Mouse (Mus musculus): ENCODE results near the gene Nexn. TPM values are rescaled to one million over a fixed set of nuclear protein-coding genes. Genes with fewer than 3 reads are reported as not detected.
A peak's percentile ranks its signal among the peaks of the same experiment; 100 is the strongest.

Nexn gene
- polyA plus RNA-seq, 1 experiment from 2014 or later: 5.1 TPM

- Histone ChIP-seq H3K4me3 (replicated peaks; ENCODE audit: low read length) (no peak overlapping the region), H3K4me1 (replicated peaks; ENCODE audit: control insufficient read depth, insufficient read depth, low read length) (no peaks in the 10 kb centered on the region), H3K27ac (ENCODE audit: low read length) (no peak overlapping the region), H3K36me3 (ENCODE audit: control insufficient read depth, insufficient read depth) (no peaks in the 10 kb centered on the region), H3K9ac (replicated peaks; ENCODE audit: low read depth, low read length) (no peak overlapping the region), H3K9me3 (ENCODE audit: control insufficient read depth, low read length) (no peaks in the 10 kb centered on the region), H3K4me2 (ENCODE audit: low read length) (no peak overlapping the region), H3K27me3 (replicated peaks; ENCODE audit: control insufficient read depth, insufficient read depth, low read length) (peaks cover 7% of the 10 kb centered on the region)
- ATAC-seq: no peak
- 86% methylated on average over 3 of the region's 3 CpGs for WGBS
These were observed 8.6 kb downstream of the Nexn start for GRCm38 (mm10) chr3:152257528-152257927.

DNA sequence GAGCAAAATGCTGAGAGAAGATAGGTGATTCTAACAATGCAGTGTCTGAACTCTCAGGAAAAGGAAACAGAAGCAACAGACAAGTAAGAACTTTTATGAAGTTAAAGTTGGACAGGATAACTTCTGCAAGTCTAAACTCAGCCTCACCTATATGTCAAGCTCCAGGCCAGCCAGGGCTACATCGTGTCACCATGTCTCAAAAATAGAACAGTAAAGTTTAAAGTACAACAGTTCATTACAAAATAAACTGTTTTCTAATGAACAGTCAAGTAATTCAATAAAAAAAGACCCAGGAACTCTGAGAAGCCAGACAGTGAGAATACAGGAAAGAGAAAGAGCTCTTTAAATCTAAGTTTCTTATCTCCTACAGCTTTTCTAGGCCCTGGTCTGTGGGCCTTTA, 15.7 kb downstream of the Nexn start:
- no peaks in the 10 kb centered on the region for H3K4me1 ChIP-seq (replicated peaks; ENCODE audit: control insufficient read depth, insufficient read depth, low read length)
- no peaks in the 10 kb centered on the region for H3K36me3 ChIP-seq (ENCODE audit: control insufficient read depth, insufficient read depth)
- H3K27me3 ChIP-seq (replicated peaks; ENCODE audit: control insufficient read depth, insufficient read depth, low read length): no peaks in the 10 kb centered on the region
- H3K9ac ChIP-seq (replicated peaks; ENCODE audit: low read depth, low read length): no peak overlapping the region
- H3K4me3 ChIP-seq (replicated peaks; ENCODE audit: low read length): no peak overlapping the region
- H3K4me2 ChIP-seq (ENCODE audit: low read length): no peak overlapping the region
- H3K27ac ChIP-seq (ENCODE audit: low read length): no peak overlapping the region
- ATAC-seq: no peak
- H3K9me3 ChIP-seq (ENCODE audit: control insufficient read depth, low read length): no peaks in the 10 kb centered on the region
- WGBS: 93% methylated on average over 1 of the region's 1 CpGs

DNA sequence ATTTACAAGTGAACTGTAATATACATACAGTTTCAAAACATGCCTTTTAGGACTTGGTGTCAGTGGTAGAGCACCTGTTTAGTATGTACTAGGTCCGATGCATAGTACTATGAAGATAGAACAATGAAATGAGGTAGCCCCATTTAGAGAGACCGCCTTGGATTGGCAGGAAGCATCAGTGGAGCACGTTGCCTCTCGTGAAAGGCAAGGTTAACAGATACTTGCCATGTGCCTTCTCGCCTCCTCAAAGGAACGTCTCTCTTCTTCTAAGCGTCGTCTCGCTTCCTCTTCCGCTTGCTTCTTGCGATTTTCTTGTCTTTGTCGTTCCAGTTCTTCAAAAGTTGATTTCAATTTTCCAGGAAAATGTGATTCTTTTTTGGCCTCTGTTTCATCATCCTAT, 18.4 kb downstream of the Nexn start:
- Histone ChIP-seq H3K4me1 (replicated peaks; ENCODE audit: control insufficient read depth, insufficient read depth, low read length) (0 out of 2 replicates have a peak, but pooled peaks cover 3% of the 10 kb centered on the region), H3K9ac (replicated peaks; ENCODE audit: low read depth, low read length) (no peak overlapping the region), H3K4me3 (replicated peaks; ENCODE audit: low read length) (no peak overlapping the region), H3K27me3 (replicated peaks; ENCODE audit: control insufficient read depth, insufficient read depth, low read length) (no peaks in the 10 kb centered on the region), H3K27ac (ENCODE audit: low read length) (no peak overlapping the region), H3K36me3 (ENCODE audit: control insufficient read depth, insufficient read depth) (no peaks in the 10 kb centered on the region), H3K9me3 (ENCODE audit: control insufficient read depth, low read length) (no peaks in the 10 kb centered on the region), H3K4me2 (ENCODE audit: low read length) (no peak overlapping the region)
- ATAC-seq: no peak
- 94% methylated on average over 12 of the region's 12 CpGs for WGBS

GRCm38 (mm10) chr3:152245273-152245910, 20.8 kb downstream of the Nexn start:
- no peak overlapping the region for H3K4me2 ChIP-seq (ENCODE audit: low read length)
- ATAC-seq: peak; percentile 75
- no peaks in the 10 kb centered on the region for H3K9me3 ChIP-seq (ENCODE audit: control insufficient read depth, low read length)
- no peaks in the 10 kb centered on the region for H3K27me3 ChIP-seq (replicated peaks; ENCODE audit: control insufficient read depth, insufficient read depth, low read length)
- H3K4me3 ChIP-seq (replicated peaks; ENCODE audit: low read length): no peak overlapping the region
- 68% methylated on average over 5 of the region's 5 CpGs for WGBS
- H3K4me1 ChIP-seq (replicated peaks; ENCODE audit: control insufficient read depth, insufficient read depth, low read length): 0 out of 2 replicates have a peak, but pooled peaks cover 3% of the 10 kb centered on the region
- no peak overlapping the region for H3K27ac ChIP-seq (ENCODE audit: low read length)
- no peak overlapping the region for H3K9ac ChIP-seq (replicated peaks; ENCODE audit: low read depth, low read length)
- H3K36me3 ChIP-seq (ENCODE audit: control insufficient read depth, insufficient read depth): no peaks in the 10 kb centered on the region

- Histone ChIP-seq H3K27me3 (replicated peaks; ENCODE audit: control insufficient read depth, insufficient read depth, low read length) (no peaks in the 10 kb centered on the region), H3K4me1 (replicated peaks; ENCODE audit: control insufficient read depth, insufficient read depth, low read length) (0 out of 2 replicates have a peak, but pooled peaks cover 3% of the 10 kb centered on the region), H3K4me2 (ENCODE audit: low read length) (no peak overlapping the region), H3K27ac (ENCODE audit: low read length) (no peak overlapping the region), H3K9ac (replicated peaks; ENCODE audit: low read depth, low read length) (no peak overlapping the region), H3K36me3 (ENCODE audit: control insufficient read depth, insufficient read depth) (peaks cover 7% of the 10 kb centered on the region), H3K9me3 (ENCODE audit: control insufficient read depth, low read length) (no peaks in the 10 kb centered on the region), H3K4me3 (replicated peaks; ENCODE audit: low read length) (no peak overlapping the region)
- 82% methylated on average over 4 of the region's 4 CpGs for WGBS
- no peak for ATAC-seq
These were observed 22.8 kb downstream of the Nexn start for GRCm38 (mm10) chr3:152243304-152243703.

- peaks cover 16% of the 10 kb centered on the region for H3K36me3 ChIP-seq (ENCODE audit: control insufficient read depth, insufficient read depth)
- no peak overlapping the region for H3K4me2 ChIP-seq (ENCODE audit: low read length)
- 89% methylated on average over 3 of the region's 3 CpGs for WGBS
These were observed 25.1 kb downstream of the Nexn start for GRCm38 (mm10) chr3:152241098-152241497.

GRCm38 (mm10) chr3:152239592-152239991, 26.6 kb downstream of the Nexn start:
- H3K4me3 ChIP-seq (replicated peaks; ENCODE audit: low read length): no peak overlapping the region
- WGBS: 100% methylated on average over 1 of the region's 1 CpGs
- ATAC-seq: no peak

More at GRCm38 (mm10) chr3:152241098-152241497, 25.1 kb downstream of the Nexn start:
- Histone ChIP-seq H3K9me3 (ENCODE audit: control insufficient read depth, low read length) (no peaks in the 10 kb centered on the region), H3K9ac (replicated peaks; ENCODE audit: low read depth, low read length) (no peak overlapping the region), H3K4me1 (replicated peaks; ENCODE audit: control insufficient read depth, insufficient read depth, low read length) (0 out of 2 replicates have a peak, but pooled peaks cover 3% of the 10 kb centered on the region), H3K27ac (ENCODE audit: low read length) (no peak overlapping the region), H3K4me3 (replicated peaks; ENCODE audit: low read length) (no peak overlapping the region), H3K27me3 (replicated peaks; ENCODE audit: control insufficient read depth, insufficient read depth, low read length) (no peaks in the 10 kb centered on the region)
- ATAC-seq: no peak

GRCm38 (mm10) chr3:152238836-152239235, 27.3 kb downstream of the Nexn start:
- H3K4me2 ChIP-seq (ENCODE audit: low read length): no peak overlapping the region
- WGBS: 64% methylated on average over 2 of the region's 2 CpGs
- H3K9ac ChIP-seq (replicated peaks; ENCODE audit: low read depth, low read length): no peak overlapping the region
- H3K9me3 ChIP-seq (ENCODE audit: control insufficient read depth, low read length): no peaks in the 10 kb centered on the region
- H3K4me3 ChIP-seq (replicated peaks; ENCODE audit: low read length): no peak overlapping the region
- H3K36me3 ChIP-seq (ENCODE audit: control insufficient read depth, insufficient read depth): peaks cover 18% of the 10 kb centered on the region
- H3K27me3 ChIP-seq (replicated peaks; ENCODE audit: control insufficient read depth, insufficient read depth, low read length): no peaks in the 10 kb centered on the region
- no peak for ATAC-seq
- H3K4me1 ChIP-seq (replicated peaks; ENCODE audit: control insufficient read depth, insufficient read depth, low read length): no peaks in the 10 kb centered on the region
- no peak overlapping the region for H3K27ac ChIP-seq (ENCODE audit: low read length)

More at GRCm38 (mm10) chr3:152239592-152239991, 26.6 kb downstream of the Nexn start:
- no peaks in the 10 kb centered on the region for H3K27me3 ChIP-seq (replicated peaks; ENCODE audit: control insufficient read depth, insufficient read depth, low read length)
- H3K27ac ChIP-seq (ENCODE audit: low read length): no peak overlapping the region
- H3K9ac ChIP-seq (replicated peaks; ENCODE audit: low read depth, low read length): no peak overlapping the region
- no peak overlapping the region for H3K4me2 ChIP-seq (ENCODE audit: low read length)
- H3K9me3 ChIP-seq (ENCODE audit: control insufficient read depth, low read length): no peaks in the 10 kb centered on the region
- H3K4me1 ChIP-seq (replicated peaks; ENCODE audit: control insufficient read depth, insufficient read depth, low read length): no peaks in the 10 kb centered on the region
- H3K36me3 ChIP-seq (ENCODE audit: control insufficient read depth, insufficient read depth): peaks cover 18% of the 10 kb centered on the region

DNA sequence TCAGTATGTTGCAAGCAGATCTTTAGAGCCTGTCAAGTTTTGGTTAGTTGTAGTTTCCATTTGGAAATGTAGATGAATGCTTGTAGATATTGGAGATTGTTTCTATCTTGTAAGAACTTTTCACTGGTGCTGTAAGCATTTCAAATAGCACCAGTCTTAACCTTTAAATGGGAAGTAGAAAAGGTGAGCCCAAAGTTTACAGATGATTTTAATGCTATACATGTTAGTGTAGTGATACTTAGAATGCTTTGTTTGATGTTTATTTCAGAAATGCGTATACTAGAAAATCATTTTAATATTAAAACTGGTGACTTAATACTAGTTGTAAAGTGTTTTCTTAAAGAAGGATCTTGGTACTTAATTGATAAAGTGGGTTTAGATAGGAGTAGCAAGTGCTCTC, 30.3 kb downstream of the Nexn start:
- peaks cover 24% of the 10 kb centered on the region for H3K36me3 ChIP-seq (ENCODE audit: control insufficient read depth, insufficient read depth)
- no peaks in the 10 kb centered on the region for H3K4me1 ChIP-seq (replicated peaks; ENCODE audit: control insufficient read depth, insufficient read depth, low read length)
- WGBS: 98% methylated on average over 1 of the region's 1 CpGs
- H3K27ac ChIP-seq (ENCODE audit: low read length): no peak overlapping the region
- no peaks in the 10 kb centered on the region for H3K9me3 ChIP-seq (ENCODE audit: control insufficient read depth, low read length)
- no peak overlapping the region for H3K4me3 ChIP-seq (replicated peaks; ENCODE audit: low read length)
- H3K27me3 ChIP-seq (replicated peaks; ENCODE audit: control insufficient read depth, insufficient read depth, low read length): no peaks in the 10 kb centered on the region
- no peak for ATAC-seq
- no peak overlapping the region for H3K9ac ChIP-seq (replicated peaks; ENCODE audit: low read depth, low read length)
- H3K4me2 ChIP-seq (ENCODE audit: low read length): no peak overlapping the region

DNA sequence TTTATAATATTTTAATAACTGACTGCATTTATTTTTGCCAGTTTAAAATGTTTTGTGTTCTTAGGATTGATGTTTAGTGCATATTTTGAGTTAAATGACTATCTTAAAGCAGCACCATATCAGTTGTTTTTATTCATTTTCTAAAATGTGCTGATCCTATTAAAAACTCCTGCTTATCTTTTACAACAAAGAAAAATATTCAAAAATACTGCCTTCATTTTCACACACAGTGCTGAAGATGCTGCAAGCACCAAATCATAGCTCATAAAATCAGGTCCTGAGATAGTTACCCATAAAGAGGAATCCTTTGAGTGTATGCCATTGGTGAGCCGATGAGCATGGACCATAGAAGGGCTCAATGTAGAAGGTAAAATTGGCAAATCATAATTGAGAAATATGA, 30.9 kb downstream of the Nexn start:
- Histone ChIP-seq H3K9ac (replicated peaks; ENCODE audit: low read depth, low read length) (no peak overlapping the region), H3K36me3 (ENCODE audit: control insufficient read depth, insufficient read depth) (peaks cover 24% of the 10 kb centered on the region), H3K27me3 (replicated peaks; ENCODE audit: control insufficient read depth, insufficient read depth, low read length) (no peaks in the 10 kb centered on the region), H3K9me3 (ENCODE audit: control insufficient read depth, low read length) (no peaks in the 10 kb centered on the region), H3K4me1 (replicated peaks; ENCODE audit: control insufficient read depth, insufficient read depth, low read length) (no peaks in the 10 kb centered on the region), H3K27ac (ENCODE audit: low read length) (no peak overlapping the region), H3K4me3 (replicated peaks; ENCODE audit: low read length) (no peak overlapping the region), H3K4me2 (ENCODE audit: low read length) (no peak overlapping the region)
- WGBS: 100% methylated on average over 1 of the region's 1 CpGs
- no peak for ATAC-seq

All from forebrain, embryonic 16.5 days (tissue).